Mouse (Mus musculus) liver, adult 2 months (tissue): Measurements from ENCODE around the gene Cyp2d26. TPM values are rescaled to one million over a fixed set of nuclear protein-coding genes. Genes with fewer than 3 reads are reported as not detected.

Experiments used
- DNase-seq: peaks from one replicate; pipeline ENCODE4 v3.0.0-alpha.2; 2011; ENCODE audit warnings: low read depth, low spot score; ENCODE audit errors: extremely low read depth
- H3K27ac ChIP-seq: fragments of 200-500 bp; replicated peaks from 2 replicates; pipeline ENCODE4 v1.5.1; 2012; ENCODE audit warnings: low read depth, mild to moderate bottlenecking, control low read depth, inconsistent platforms, low read length; ENCODE audit not compliant: insufficient read depth
- H3K27me3 ChIP-seq: fragments of 200-500 bp; 2 replicates; pipeline ENCODE4 v1.6.1; 2012; ENCODE audit warnings: mild to moderate bottlenecking, moderate library complexity, low read length, inconsistent platforms; ENCODE audit not compliant: control insufficient read depth, insufficient read depth
- H3K36me3 ChIP-seq: fragments of 200-500 bp; 2 replicates; pipeline ENCODE4 v1.6.1; 2012; ENCODE audit warnings: low read length, inconsistent platforms; ENCODE audit not compliant: control insufficient read depth, insufficient read depth
- H3K4me1 ChIP-seq: fragments of 200-500 bp; 2 replicates; pipeline ENCODE4 v1.6.1; 2011; ENCODE audit warnings: low read length; ENCODE audit not compliant: control insufficient read depth, insufficient read depth
- H3K4me3 ChIP-seq: fragments of 200-500 bp; 2 replicates; pipeline ENCODE4 v1.5.1; 2011; ENCODE audit warnings: low read depth, mild to moderate bottlenecking, control low read depth, low read length, moderate library complexity; ENCODE audit not compliant: insufficient read depth
- H3K79me2 ChIP-seq: fragments of 200-500 bp; 2 replicates; pipeline ENCODE4 v1.6.1; 2012; ENCODE audit warnings: inconsistent platforms, mild to moderate bottlenecking, low read length, moderate library complexity; ENCODE audit not compliant: control insufficient read depth, insufficient read depth
- H3K9ac ChIP-seq: fragments of 200-500 bp; 2 replicates; pipeline ENCODE4 v1.6.1; 2012; ENCODE audit warnings: low read depth, mild to moderate bottlenecking, control low read depth, inconsistent platforms, low read length
- CTCF ChIP-seq: fragments of 200-500 bp; IDR thresholded peaks from 2 replicates; pipeline ENCODE4 v1.5.1; 2011; ENCODE audit warnings: low read depth, low read length, control low read depth
- POLR2A ChIP-seq: fragments of 200-500 bp; IDR thresholded peaks from 2 replicates; pipeline ENCODE4 v1.6.1; 2011; ENCODE audit warnings: low read length, control low read depth; ENCODE audit not compliant: insufficient read depth; ENCODE audit errors: extremely low read depth
- WGBS: fragments of 180-500 bp; shearing (Covaris S2); methylation state at CpG from one replicate; pipeline ENCODE4 v1.1.7; 2018; 5-methylcytosine and 5-hydroxymethylcytosine counted together
- polyA plus RNA-seq: library from polyadenylated mRNA; depleted of rRNA; stranded (reverse); fragments of >200 nt; gene quantifications from 2 replicates; pipeline ENCODE4 v1.2.3, GENCODE M21; 2012
- total RNA-seq: library from RNA; depleted of rRNA; stranded (reverse); fragments of >200 nt; gene quantifications from 2 replicates; pipeline ENCODE4 v1.2.3, GENCODE M21; 2014

The Cyp2d26 gene
- total and polyA plus RNA-seq, 2 experiments, result 1,175 to 1,819 TPM

DNA sequence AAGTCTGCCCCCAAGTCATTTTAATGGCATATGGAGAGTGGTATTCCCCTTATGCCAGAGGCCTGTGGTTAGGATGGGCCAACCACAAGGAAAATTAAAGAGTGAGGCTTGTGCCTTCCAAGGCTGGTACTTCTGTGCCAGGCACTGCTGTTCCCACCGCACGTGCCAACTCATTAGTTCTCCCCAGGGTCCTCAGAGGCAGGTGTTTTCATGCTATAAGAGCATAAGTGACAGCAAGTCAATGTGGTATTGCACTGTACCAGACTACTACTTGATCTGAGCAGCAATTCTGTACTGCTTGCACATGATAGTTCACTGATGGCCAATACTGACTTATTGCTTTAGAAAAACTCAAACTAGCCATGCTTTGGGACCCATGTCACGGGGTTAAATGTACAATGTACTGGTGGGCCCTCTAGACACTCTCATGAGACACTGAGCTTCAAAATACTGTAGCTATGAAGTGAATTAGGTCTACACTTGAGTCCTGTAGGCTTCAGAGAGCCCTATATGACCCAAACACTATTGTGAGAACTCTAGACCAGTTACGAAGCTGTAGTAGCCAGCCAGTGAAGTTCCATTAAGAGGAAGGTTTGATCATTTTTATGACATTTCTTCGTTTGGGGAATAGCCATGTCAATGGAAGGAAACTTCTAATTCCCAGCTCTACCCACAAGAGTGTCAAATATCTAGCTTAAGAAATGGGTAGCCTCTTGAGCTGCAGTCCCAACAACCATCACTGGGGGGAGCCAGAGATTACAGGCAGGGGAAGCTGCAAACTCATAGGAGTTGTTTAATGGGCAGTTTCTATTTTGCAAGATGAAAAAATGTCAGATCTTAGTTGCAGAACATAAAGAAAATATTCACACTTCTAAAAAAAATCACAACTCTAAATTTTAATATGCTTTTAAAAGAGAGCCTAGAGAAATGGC, 10.9 kb upstream of the Cyp2d26 start:
- H3K27me3 ChIP-seq, result no peaks in the 10 kb centered on the region
- H3K36me3 ChIP-seq, result no peaks in the 10 kb centered on the region; the same call in 1 of the 2 replicates
- DNase-seq, result peak; percentile 48
- H3K4me1 ChIP-seq, result peaks cover 2% of the 10 kb centered on the region; the same call in 1 of the 2 replicates
- no peak overlapping the region for H3K27ac ChIP-seq
- H3K4me3 ChIP-seq, result no peak overlapping the region
- no peak overlapping the region for H3K9ac ChIP-seq
- TF ChIP-seq POLR2A (no peak), CTCF (peak; percentile 77)
- WGBS, result 84% methylated on average over 5 of the region's 5 CpGs
- H3K79me2 ChIP-seq, result no peaks in the 10 kb centered on the region

GRCm38 (mm10) chr15:82795936-82796440, 1.9 kb upstream of the Cyp2d26 start:
- Histone ChIP-seq H3K4me3 (no peak overlapping the region), H3K4me1 (peaks cover 29% of the 10 kb centered on the region), H3K27ac (peak overlapping the region; percentile 78), H3K79me2 (peaks cover 13% of the 10 kb centered on the region), H3K27me3 (no peaks in the 10 kb centered on the region), H3K36me3 (peaks cover 10% of the 10 kb centered on the region), H3K9ac (no peak overlapping the region)
- WGBS, result 10% methylated on average over 3 of the region's 3 CpGs
- DNase-seq, result peak; percentile 99
- TF ChIP-seq CTCF, result no peak
- no peak for TF ChIP-seq POLR2A

GRCm38 (mm10) chr15:82793868-82794267, 226 bp downstream of the Cyp2d26 start:
- Histone ChIP-seq H3K4me3 (peak overlapping the region; percentile 82), H3K36me3 (peaks cover 27% of the 10 kb centered on the region), H3K27ac (peak overlapping the region; percentile 95), H3K27me3 (no peaks in the 10 kb centered on the region), H3K9ac (peak overlapping the region; percentile 85), H3K79me2 (peaks cover 13% of the 10 kb centered on the region), H3K4me1 (peaks cover 35% of the 10 kb centered on the region)
- 17% methylated on average over 6 of the region's 6 CpGs for WGBS
- DNase-seq, result no peak
- no peak for TF ChIP-seq CTCF
- peak; percentile 50; the same call in 1 of the 2 replicates for TF ChIP-seq POLR2A

- H3K27me3 ChIP-seq, result no peaks in the 10 kb centered on the region
- peak overlapping the region; percentile 82 for H3K4me3 ChIP-seq
- peak overlapping the region; percentile 85 for H3K9ac ChIP-seq
- peak overlapping the region; percentile 95 for H3K27ac ChIP-seq
- peaks cover 35% of the 10 kb centered on the region for H3K4me1 ChIP-seq
- WGBS, result 24% methylated on average over 1 of the region's 1 CpGs
- DNase-seq, result peak; percentile 51
- no peak for TF ChIP-seq POLR2A
- no peak for TF ChIP-seq CTCF
- H3K36me3 ChIP-seq, result peaks cover 27% of the 10 kb centered on the region
- H3K79me2 ChIP-seq, result peaks cover 13% of the 10 kb centered on the region
Observed at GRCm38 (mm10) chr15:82793454-82793853, 640 bp downstream of the Cyp2d26 start.

GRCm38 (mm10) chr15:82792566-82792965, 1.5 kb downstream of the Cyp2d26 start:
- H3K4me3 ChIP-seq, result peak overlapping the region; percentile 82
- peaks cover 37% of the 10 kb centered on the region for H3K4me1 ChIP-seq
- WGBS, result 28% methylated on average over 11 of the region's 11 CpGs
- peak overlapping the region; percentile 84 for H3K9ac ChIP-seq
- peak overlapping the region; percentile 95 for H3K27ac ChIP-seq
- peaks cover 27% of the 10 kb centered on the region for H3K36me3 ChIP-seq
- TF ChIP-seq POLR2A (no peak), CTCF (no peak)
- peaks cover 13% of the 10 kb centered on the region for H3K79me2 ChIP-seq
- DNase-seq, result no peak
- no peaks in the 10 kb centered on the region for H3K27me3 ChIP-seq

DNA sequence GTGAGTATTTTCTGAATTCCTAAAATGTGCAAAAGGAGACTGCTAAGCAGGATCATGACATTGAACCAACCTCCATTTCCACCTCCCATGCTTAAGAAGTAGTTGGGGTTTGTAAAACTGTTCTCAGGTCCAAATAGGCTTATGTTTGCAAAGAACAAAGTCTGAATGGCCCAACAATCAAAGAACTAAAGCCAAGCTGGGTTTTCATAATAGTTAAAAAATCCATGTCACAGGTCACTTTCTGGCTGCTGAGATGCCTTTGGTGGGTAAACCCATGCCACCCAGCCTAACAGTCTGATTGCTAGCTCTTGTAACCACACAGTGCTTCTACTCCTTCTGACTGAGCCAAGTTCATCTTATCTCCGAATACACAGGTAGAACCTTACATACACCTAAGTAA, 9.5 kb downstream of the Cyp2d26 start:
- WGBS, result 23% methylated on average over 1 of the region's 1 CpGs
- DNase-seq, result peak; percentile 94
- no peak overlapping the region for H3K27ac ChIP-seq
- no peaks in the 10 kb centered on the region for H3K79me2 ChIP-seq
- no peaks in the 10 kb centered on the region for H3K27me3 ChIP-seq
- peaks cover 23% of the 10 kb centered on the region for H3K4me1 ChIP-seq
- no peak overlapping the region for H3K9ac ChIP-seq
- TF ChIP-seq CTCF (no peak), POLR2A (no peak)
- no peak overlapping the region for H3K4me3 ChIP-seq
- peaks cover 4% of the 10 kb centered on the region for H3K36me3 ChIP-seq
